Mouse (Mus musculus) spleen, adult 2 months (tissue): ENCODE data around the gene Cd209f. TPM values are rescaled to one million over a fixed set of nuclear protein-coding genes. Genes with fewer than 3 reads are reported as not detected.
"Not testable (repeated sequence)": the region's sequence is repeated elsewhere in the genome, so short reads cannot be mapped to it uniquely, and the experiment has no call there.

Source experiments
- DNase-seq, 2 experiments: peaks; one replicate each; pipeline versions ENCODE4 v3.0.0 to v3.0.0-alpha.2; 2012 to 2021; ENCODE audit warnings: low spot score in 2 of 2, low read depth in 1 of 2
- H3K27ac ChIP-seq: fragments of 200-500 bp; 2 replicates; pipeline ENCODE4 v1.5.1; 2012; ENCODE audit warnings: low read length, inconsistent platforms; ENCODE audit not compliant: insufficient read depth
- H3K27me3 ChIP-seq: fragments of 200-500 bp; 2 replicates; pipeline ENCODE4 v1.6.1; 2012; ENCODE audit warnings: mild to moderate bottlenecking, moderate library complexity, low read length, inconsistent platforms; ENCODE audit not compliant: control insufficient read depth, insufficient read depth
- H3K36me3 ChIP-seq: fragments of 200-500 bp; 2 replicates; pipeline ENCODE4 v1.6.1; 2012; ENCODE audit warnings: mild to moderate bottlenecking, low read length, inconsistent platforms; ENCODE audit not compliant: control insufficient read depth, insufficient read depth
- H3K4me1 ChIP-seq: fragments of 200-500 bp; 2 replicates; pipeline ENCODE4 v1.6.1; 2011; ENCODE audit warnings: inconsistent platforms; ENCODE audit not compliant: control insufficient read depth, insufficient read depth, insufficient read length
- H3K4me3 ChIP-seq: fragments of 200-500 bp; 2 replicates; pipeline ENCODE4 v1.5.1; 2011; ENCODE audit warnings: mild to moderate bottlenecking, inconsistent platforms; ENCODE audit not compliant: insufficient read depth, insufficient read length; ENCODE audit errors: extremely low read depth
- CTCF ChIP-seq: fragments of 200-500 bp; IDR thresholded peaks from 2 replicates; pipeline ENCODE4 v1.5.1; 2011; ENCODE audit warnings: mild to moderate bottlenecking, inconsistent platforms; ENCODE audit not compliant: insufficient read depth, insufficient read length, insufficient replicate concordance; ENCODE audit errors: extremely low read depth
- POLR2A ChIP-seq: fragments of 200-500 bp; IDR thresholded peaks from 2 replicates; pipeline ENCODE4 v1.6.1; 2011; ENCODE audit warnings: low read depth, low read length, inconsistent platforms
- WGBS: fragments of 180-500 bp; shearing (Covaris S2); methylation state at CpG from one replicate; pipeline ENCODE4 v1.1.7; 2018; 5-methylcytosine and 5-hydroxymethylcytosine counted together
- polyA plus RNA-seq: library from polyadenylated mRNA; depleted of rRNA; stranded (reverse); fragments of >200 nt; gene quantifications from 2 replicates; pipeline ENCODE4 v1.2.3, GENCODE M21; 2012; rRNA removed

Cd209f gene
- 2.8 and 10.7 TPM in 2 replicates for polyA plus RNA-seq

GRCm38 (mm10) chr8:4105735-4106134, at the start of gene Cd209f:
Gene Cd209f, minus strand, starts transcription at chr8:4105835.
- WGBS = 41% methylated on average over 2 of the region's 2 CpGs
- H3K4me1 ChIP-seq, H3K27me3 ChIP-seq, H3K4me3 ChIP-seq, H3K27ac ChIP-seq, H3K36me3 ChIP-seq, DNase-seq: not testable (repeated sequence)

GRCm38 (mm10) chr8:4154878-4155277, 49.2 kb upstream of the Cd209f start:
- no peaks in the 10 kb centered on the region; the same call in 1 of the 2 replicates for H3K27me3 ChIP-seq

GRCm38 (mm10) chr8:4147272-4147671, 41.6 kb upstream of the Cd209f start:
- no peak overlapping the region for H3K27ac ChIP-seq
- no peaks in the 10 kb centered on the region for H3K4me1 ChIP-seq
- no peaks in the 10 kb centered on the region for H3K27me3 ChIP-seq
- no peak overlapping the region for H3K4me3 ChIP-seq
- WGBS = 51% methylated on average over 1 of the region's 1 CpGs
- no peaks in the 10 kb centered on the region for H3K36me3 ChIP-seq
- TF ChIP-seq CTCF (no peak), POLR2A (no peak)
- DNase-seq = no peak

More at GRCm38 (mm10) chr8:4154878-4155277, 49.2 kb upstream of the Cd209f start:
- no peak for TF ChIP-seq POLR2A
- TF ChIP-seq CTCF = no peak
- DNase-seq = no peak
- Histone ChIP-seq H3K36me3 (no peaks in the 10 kb centered on the region), H3K27ac (no peak overlapping the region), H3K4me1 (no peaks in the 10 kb centered on the region), H3K4me3 (no peak overlapping the region)

GRCm38 (mm10) chr8:4141721-4142120, 36.1 kb upstream of the Cd209f start:
- Histone ChIP-seq H3K4me3 (no peak overlapping the region), H3K27me3 (no peaks in the 10 kb centered on the region), H3K36me3 (no peaks in the 10 kb centered on the region), H3K27ac (no peak overlapping the region), H3K4me1 (no peaks in the 10 kb centered on the region)
- TF ChIP-seq POLR2A = no peak
- TF ChIP-seq CTCF = no peak
- DNase-seq = no peak
- WGBS = 60% methylated on average over 3 of the region's 3 CpGs

- DNase-seq = peak; percentile 41 to 71
- Histone ChIP-seq H3K4me1 (no peaks in the 10 kb centered on the region), H3K27ac (no peak overlapping the region), H3K27me3 (no peaks in the 10 kb centered on the region), H3K4me3 (no peak overlapping the region), H3K36me3 (no peaks in the 10 kb centered on the region)
- 13% methylated on average over 12 of the region's 12 CpGs for WGBS
- TF ChIP-seq POLR2A (no peak), CTCF (peak; percentile 98)
These were observed 34.3 kb upstream of the Cd209f start for GRCm38 (mm10) chr8:4139660-4140646.

- no peaks in the 10 kb centered on the region for H3K36me3 ChIP-seq
- H3K4me3 ChIP-seq = no peak within 1 kb of the TSS
- WGBS = 95% methylated on average over 10 of the region's 10 CpGs
- no peak for TF ChIP-seq POLR2A
- H3K27me3 ChIP-seq = no peaks in the 10 kb centered on the region
- no peaks in the 10 kb centered on the region for H3K4me1 ChIP-seq
- no peak within 1 kb of the TSS for H3K27ac ChIP-seq
- no peak for DNase-seq
These were observed 28.2 kb upstream of the Cd209f start, which contains the start of gene Cd209g for GRCm38 (mm10) chr8:4133798-4134197. Gene Cd209g, plus strand, starts transcription at chr8:4134098.

- WGBS = 68% methylated on average over 3 of the region's 3 CpGs
- not testable (repeated sequence) for H3K27me3 ChIP-seq, H3K4me3 ChIP-seq, H3K4me1 ChIP-seq, DNase-seq, H3K36me3 ChIP-seq, H3K27ac ChIP-seq
These were observed 17.1 kb downstream of the Cd209f start for GRCm38 (mm10) chr8:4088514-4088913.

- H3K4me3 ChIP-seq, H3K4me1 ChIP-seq, H3K27ac ChIP-seq, DNase-seq, H3K36me3 ChIP-seq, H3K27me3 ChIP-seq: not testable (repeated sequence)
- 50% methylated on average over 31 of the region's 33 CpGs for WGBS
These were observed 18.4 kb downstream of the Cd209f start for GRCm38 (mm10) chr8:4087180-4087722.
